Mouse (Mus musculus): ENCODE measurements at regions not wholly inside any gene's neighbourhood (a gene's known extent, or its start where the extent isn't known, plus 50 kb on each side); places are given as distances from the start of the nearest gene placed in this dataset.

- ATAC-seq (ENCODE audit: insufficient number of reproducible peaks, low FRiP score, low TSS enrichment), result no peak
These were observed 318.1 kb downstream of the Grb14 start for GRCm38 (mm10) chr2:64706646-64707177.

GRCm38 (mm10) chr2:64695974-64696373 lies 328.8 kb downstream of the Grb14 start:
- no peak for ATAC-seq (ENCODE audit: insufficient number of reproducible peaks, low FRiP score, low TSS enrichment)

DNA sequence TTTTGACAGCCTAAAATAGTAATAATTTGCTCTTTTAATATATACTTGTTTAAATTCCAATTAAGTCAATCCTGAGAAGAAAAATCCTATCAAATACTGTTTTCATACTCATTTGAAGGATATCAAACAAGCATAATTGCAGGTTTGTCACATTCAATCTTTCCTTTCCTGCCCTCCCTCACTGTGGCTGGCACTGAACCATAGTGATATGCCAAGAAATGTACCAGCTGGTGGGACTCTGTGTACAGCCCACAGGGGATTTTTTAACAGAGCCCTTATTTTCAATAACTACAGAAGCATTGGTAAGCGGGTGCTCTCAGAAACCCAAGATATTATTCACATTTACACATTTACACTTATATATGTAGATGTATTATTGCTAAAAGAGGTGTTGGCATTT lies 333.3 kb downstream of the Grb14 start:
- no peak for ATAC-seq (ENCODE audit: insufficient number of reproducible peaks, low FRiP score, low TSS enrichment)

DNA sequence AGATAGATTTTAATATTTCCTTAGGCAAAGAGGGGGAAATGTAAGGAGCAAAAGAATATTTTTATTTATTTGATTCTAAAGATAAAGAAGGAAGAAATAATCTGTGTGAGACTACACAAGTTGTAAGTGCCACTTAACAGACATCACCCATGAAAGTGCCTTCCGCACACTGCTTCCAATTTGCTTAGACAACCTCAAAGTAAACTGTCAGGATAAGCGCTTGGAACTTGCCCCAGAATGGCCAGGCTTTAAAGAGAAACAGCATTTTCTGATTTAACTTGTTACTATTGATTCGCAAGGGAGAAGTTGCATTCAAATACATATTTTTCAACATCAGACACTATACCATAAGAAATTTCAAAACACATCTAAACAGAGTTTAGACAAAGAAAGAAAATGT lies 333.8 kb downstream of the Grb14 start:
- no peak for ATAC-seq (ENCODE audit: insufficient number of reproducible peaks, low FRiP score, low TSS enrichment)

GRCm38 (mm10) chr2:64686781-64687180 lies 338.0 kb downstream of the Grb14 start:
- ATAC-seq (ENCODE audit: insufficient number of reproducible peaks, low FRiP score, low TSS enrichment), result no peak

DNA sequence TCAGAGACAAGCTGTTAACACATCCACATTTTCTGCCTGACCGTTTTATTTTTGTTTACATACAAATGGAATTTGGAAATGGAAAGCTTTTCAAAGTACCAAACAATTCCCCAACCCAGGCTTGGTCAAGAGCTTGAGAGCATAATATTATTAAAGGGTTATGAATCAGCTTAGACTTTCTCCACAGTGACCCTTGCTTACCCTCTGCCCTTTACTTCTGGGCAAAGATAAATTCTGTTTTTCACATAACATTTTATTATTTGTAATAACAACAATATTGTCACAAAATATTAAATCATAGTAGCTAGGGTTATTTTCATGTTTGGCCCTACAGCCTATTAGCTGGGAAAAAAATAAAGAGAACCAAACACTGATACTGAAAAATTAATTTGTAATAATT lies 375.2 kb downstream of the Grb14 start:
- ATAC-seq (ENCODE audit: insufficient number of reproducible peaks, low FRiP score, low TSS enrichment), result no peak

- no peak for ATAC-seq (ENCODE audit: insufficient number of reproducible peaks, low FRiP score, low TSS enrichment)
These were observed 407.9 kb downstream of the Grb14 start for GRCm38 (mm10) chr2:64616931-64617330.

DNA sequence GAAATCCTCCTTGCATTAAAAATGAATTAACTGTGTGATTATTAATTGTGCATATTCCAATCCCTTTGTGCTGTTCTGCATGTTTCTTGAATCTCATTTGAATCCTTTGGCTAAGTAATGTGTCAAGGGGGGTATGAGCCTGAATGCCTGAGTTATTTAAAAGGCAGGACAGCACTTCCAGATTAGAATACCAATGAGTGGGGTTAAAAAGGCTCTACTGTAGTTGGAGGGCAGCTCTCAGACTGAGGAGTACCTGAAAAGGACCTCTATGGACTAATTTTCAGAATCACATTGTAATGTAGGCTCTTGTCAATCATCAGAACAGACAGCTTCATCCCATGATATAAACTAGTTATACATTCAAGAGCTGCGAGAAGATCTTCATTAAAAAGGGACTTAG lies 417.9 kb downstream of the Grb14 start:
- no peak for ATAC-seq (ENCODE audit: insufficient number of reproducible peaks, low FRiP score, low TSS enrichment)

DNA sequence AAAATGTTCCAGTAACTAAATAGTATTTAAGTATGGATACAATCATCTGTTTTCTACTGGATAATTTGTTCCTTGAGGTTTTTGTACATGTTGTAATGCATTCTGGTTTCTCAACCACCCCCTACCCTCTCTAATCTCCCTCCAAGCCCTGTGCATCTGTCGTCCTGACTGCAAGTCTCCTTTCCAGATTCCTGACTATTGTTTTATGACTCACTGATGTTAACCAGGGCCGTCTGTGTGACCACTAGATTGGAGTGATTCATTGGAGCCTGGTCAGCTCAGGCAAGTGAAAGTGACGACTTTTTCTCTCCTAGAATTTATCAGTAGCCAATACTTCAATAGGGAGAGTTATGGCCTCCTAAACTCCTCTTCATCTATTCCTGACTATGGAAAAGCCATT lies 442.5 kb downstream of the Grb14 start:
- ATAC-seq (ENCODE audit: insufficient number of reproducible peaks, low FRiP score, low TSS enrichment), result no peak

- no peak for ATAC-seq (ENCODE audit: insufficient number of reproducible peaks, low FRiP score, low TSS enrichment)
These were observed 438.2 kb upstream of the Fign start for GRCm38 (mm10) chr2:64536032-64536431.

GRCm38 (mm10) chr2:64535351-64535851 lies 437.6 kb upstream of the Fign start:
- no peak for ATAC-seq (ENCODE audit: insufficient number of reproducible peaks, low FRiP score, low TSS enrichment)

DNA sequence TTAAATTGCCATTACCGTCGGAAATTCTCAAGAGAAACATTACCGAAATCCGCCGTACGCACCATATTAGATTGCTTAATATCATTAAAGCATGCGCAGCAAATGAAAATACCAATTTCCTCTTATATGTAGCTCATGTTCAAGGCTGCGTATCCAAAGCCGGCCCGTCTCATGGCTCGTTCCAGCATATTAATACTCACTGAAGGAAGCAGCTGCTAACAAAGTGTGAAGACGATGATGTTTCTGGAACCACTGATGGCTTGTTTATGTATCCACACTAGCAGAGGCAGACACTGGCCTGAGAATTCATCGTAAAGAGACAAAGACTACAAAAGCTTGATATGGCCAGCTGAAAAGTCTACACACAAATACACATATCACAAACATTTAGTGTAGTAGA lies 437.0 kb upstream of the Fign start:
- no peak for ATAC-seq (ENCODE audit: insufficient number of reproducible peaks, low FRiP score, low TSS enrichment)

DNA sequence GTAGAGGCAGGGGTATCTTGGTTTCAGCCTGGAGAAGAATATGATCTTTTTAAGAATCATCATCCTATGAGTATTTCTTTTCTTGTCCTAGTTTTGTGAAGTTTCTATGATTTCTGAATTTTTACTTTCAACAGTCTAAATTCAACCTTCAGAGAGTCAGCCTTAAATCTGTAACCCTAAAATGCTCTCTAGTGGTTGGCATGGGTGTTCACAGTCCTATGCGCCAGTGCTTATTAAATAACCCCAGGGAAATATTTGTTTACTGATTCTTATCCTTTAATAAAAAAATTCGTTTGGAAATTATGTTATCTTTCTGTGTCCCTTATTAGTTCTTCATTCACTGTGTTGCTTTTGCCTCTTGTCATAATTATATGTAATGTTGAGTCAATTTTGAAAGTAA lies 436.5 kb upstream of the Fign start:
- no peak for ATAC-seq (ENCODE audit: insufficient number of reproducible peaks, low FRiP score, low TSS enrichment)

DNA sequence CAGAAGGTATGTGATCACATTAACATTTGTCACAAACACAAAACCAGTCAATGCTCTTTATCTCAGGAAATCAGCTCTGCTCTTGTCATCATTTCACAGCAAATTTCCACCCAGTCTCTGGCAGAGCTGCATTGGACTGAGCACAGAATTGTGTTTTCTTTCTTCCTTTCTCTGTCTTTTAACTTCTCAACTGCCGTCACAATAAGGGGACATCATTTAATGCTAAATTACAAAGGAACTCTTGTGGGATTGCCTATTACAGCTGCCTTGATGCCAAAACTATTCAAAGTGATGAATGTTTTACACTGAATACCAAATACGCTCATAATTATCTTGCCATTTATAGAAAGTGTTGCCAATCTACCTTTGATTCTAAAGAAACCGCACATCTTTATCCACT lies 424.9 kb upstream of the Fign start:
- ATAC-seq (ENCODE audit: insufficient number of reproducible peaks, low FRiP score, low TSS enrichment), result no peak

DNA sequence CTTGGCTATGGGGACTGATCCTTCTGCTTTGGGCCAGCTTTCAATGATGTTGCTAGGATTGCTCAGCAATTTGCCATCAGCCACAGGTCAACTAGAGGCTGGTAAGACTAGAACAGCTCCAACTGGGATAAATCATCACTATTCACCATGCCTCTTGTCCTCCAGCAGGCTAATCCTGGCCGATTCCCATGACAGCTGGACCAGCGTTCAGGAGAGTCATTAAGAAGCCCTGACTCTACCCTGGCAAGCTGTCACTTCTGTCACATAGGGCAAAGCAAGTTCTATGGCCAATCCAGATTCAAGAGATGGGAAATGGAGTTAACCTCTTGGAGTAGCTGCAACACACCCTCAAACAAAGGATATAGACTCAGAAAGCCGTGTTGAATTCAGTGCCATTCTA lies 424.4 kb upstream of the Fign start:
- ATAC-seq (ENCODE audit: insufficient number of reproducible peaks, low FRiP score, low TSS enrichment), result no peak

DNA sequence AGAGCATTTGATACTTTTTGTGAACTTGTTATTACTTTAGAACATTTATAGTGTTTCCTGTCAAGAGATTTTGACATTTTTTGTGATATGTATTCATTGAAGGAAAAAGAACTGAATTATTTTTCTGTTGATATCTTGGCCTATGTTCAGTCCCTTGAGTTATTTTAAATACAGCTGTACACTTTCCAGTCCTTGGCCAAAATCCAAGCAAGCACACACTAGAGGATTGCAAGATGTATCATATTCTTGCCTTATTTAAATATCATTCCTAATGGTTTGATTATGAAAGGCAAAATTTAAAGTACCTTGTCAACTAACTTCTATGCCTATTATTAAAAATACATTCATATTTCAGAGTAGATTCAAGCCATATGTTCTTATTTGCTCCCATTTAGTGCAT lies 397.9 kb upstream of the Fign start:
- no peak for ATAC-seq (ENCODE audit: insufficient number of reproducible peaks, low FRiP score, low TSS enrichment)

DNA sequence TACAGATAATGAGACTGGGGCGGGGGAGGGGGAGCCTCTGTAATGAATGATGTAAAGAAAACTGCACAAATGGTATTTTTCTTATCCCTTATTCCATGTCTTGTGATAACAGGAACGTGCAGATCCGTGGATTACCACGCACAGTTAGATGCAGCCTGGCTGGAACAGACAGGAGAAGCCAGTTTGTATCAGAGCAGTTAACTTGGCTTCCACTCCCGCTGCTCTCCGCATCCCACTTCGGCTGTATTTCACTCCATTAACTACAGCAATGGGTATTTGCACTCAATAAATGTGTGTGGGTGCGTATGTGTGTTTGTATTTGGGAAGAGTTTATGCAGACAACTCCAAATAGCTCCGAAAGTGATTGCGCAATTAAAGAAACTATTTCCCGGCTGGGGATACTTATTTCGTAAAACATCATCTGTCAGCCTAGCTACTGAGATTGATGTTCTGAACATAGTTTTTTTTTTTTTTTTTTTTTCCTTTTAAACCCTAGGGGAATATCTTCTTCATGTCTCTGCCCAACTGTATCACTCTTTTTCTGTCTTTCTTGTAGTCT lies 368.7 kb upstream of the Fign start:
- ATAC-seq (ENCODE audit: insufficient number of reproducible peaks, low FRiP score, low TSS enrichment), result no peak

- no peak for ATAC-seq (ENCODE audit: insufficient number of reproducible peaks, low FRiP score, low TSS enrichment)
These were observed 364.8 kb upstream of the Fign start for GRCm38 (mm10) chr2:64462466-64463114.

GRCm38 (mm10) chr2:64462041-64462440 lies 364.2 kb upstream of the Fign start:
- no peak for ATAC-seq (ENCODE audit: insufficient number of reproducible peaks, low FRiP score, low TSS enrichment)

- ATAC-seq (ENCODE audit: insufficient number of reproducible peaks, low FRiP score, low TSS enrichment), result no peak
These were observed 363.8 kb upstream of the Fign start for GRCm38 (mm10) chr2:64461636-64462035.

GRCm38 (mm10) chr2:64458171-64458570 lies 360.3 kb upstream of the Fign start:
- no peak for ATAC-seq (ENCODE audit: insufficient number of reproducible peaks, low FRiP score, low TSS enrichment)

DNA sequence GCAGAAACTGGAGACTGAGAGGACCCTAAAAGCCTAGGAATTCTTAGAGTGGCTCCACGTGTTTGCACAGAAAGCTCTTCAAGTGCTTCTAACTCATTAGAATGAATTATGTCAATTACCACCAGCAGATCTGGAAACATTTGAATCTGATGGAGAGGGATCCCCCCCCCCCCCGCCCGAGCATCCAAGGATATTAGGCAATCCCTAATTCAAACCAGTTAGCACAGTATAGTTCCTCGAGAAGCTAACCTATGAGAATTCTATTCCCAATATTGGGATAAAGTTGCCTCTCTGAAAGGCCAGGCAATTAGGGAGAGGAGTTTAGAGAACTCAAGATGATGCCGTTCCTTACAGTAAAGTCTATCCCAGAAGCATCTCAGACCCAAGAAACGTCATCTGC lies 354.9 kb upstream of the Fign start:
- no peak for ATAC-seq (ENCODE audit: insufficient number of reproducible peaks, low FRiP score, low TSS enrichment)

Measured in cerebellum, adult (tissue).